ENCODE assay signal across 7 mouse cellular contexts in genomic region chr8:120374514-120374913, GRCm38 (mm10).
DNase-seq lines count a peak whose midpoint lies in the region; ATAC-seq and TF ChIP-seq lines count a peak whose summit lies in the region.

No protein-coding gene starts in this region.

- TF ChIP-seq EP300 in MEL (IDR thresholded peaks at IDR 0.05; ENCODE audit: low read depth in 1 of 2, low read length in 2 of 2): no peak

- DNase-seq in MEL (ENCODE audit: low read depth, low spot score): no peak
- DNase-seq in adrenal gland, postnatal 25 days: peak; percentile 29
- no peak for DNase-seq in hindbrain, embryonic 14.5 days (ENCODE audit: low spot score)
- no peak for DNase-seq in thymus, postnatal 10 days (ENCODE audit: low spot score in 2 of 2)
- DNase-seq in lung, adult 2 months: no peak
- DNase-seq in cerebellum, adult 9-10 months: no peak

- peaks cover 32% of the 10 kb centered on the region for H3K79me2 ChIP-seq in MEL (ENCODE audit: control insufficient read depth, insufficient read depth, low read length, poor library complexity)

- TF ChIP-seq CTCF in MEL (IDR thresholded peaks at IDR 0.05 in 2 of 3, conservative IDR thresholded peaks at IDR 0.05 in 1 of 3; ENCODE audit: control insufficient read depth in 1 of 3, insufficient read depth in 1 of 3, low read depth in 2 of 3, low read length in 3 of 3, poor library complexity in 1 of 3, severe bottlenecking in 1 of 3): no peak
- TF ChIP-seq CTCF in lung, adult 2 months (IDR thresholded peaks at IDR 0.05; ENCODE audit: insufficient read depth, low read length): no peak

- no peak overlapping the region for H3K4me2 ChIP-seq in hindbrain, embryonic 14.5 days (replicated peaks)
- no peak overlapping the region for H3K4me2 ChIP-seq in liver, embryonic 15.5 days

- TF ChIP-seq RAD21 in MEL (IDR thresholded peaks at IDR 0.05; ENCODE audit: low read depth, low read length): no peak

- H3K4me3 ChIP-seq in MEL (ENCODE audit: control insufficient read depth in 1 of 2, insufficient read depth in 1 of 2, low read depth in 2 of 2, low read length in 2 of 2): no peak overlapping the region
- H3K4me3 ChIP-seq in hindbrain, embryonic 14.5 days (replicated peaks; ENCODE audit: low read length): no peak overlapping the region
- no peak overlapping the region for H3K4me3 ChIP-seq in liver, embryonic 15.5 days (replicated peaks)
- H3K4me3 ChIP-seq in lung, adult 2 months (replicated peaks; ENCODE audit: extremely low read depth, low read depth, low read length): no peak overlapping the region

- H3K9me3 ChIP-seq in MEL (replicated peaks; ENCODE audit: insufficient read depth, low read length): no peaks in the 10 kb centered on the region
- H3K9me3 ChIP-seq in hindbrain, embryonic 14.5 days (ENCODE audit: control insufficient read depth, low read length): no peaks in the 10 kb centered on the region
- no peaks in the 10 kb centered on the region for H3K9me3 ChIP-seq in liver, embryonic 15.5 days (replicated peaks)

- H3K9ac ChIP-seq in MEL (ENCODE audit: control insufficient read depth, low read depth, low read length, poor library complexity, severe bottlenecking): peak overlapping the region; percentile 9; the same call in 1 of the 2 replicates
- peak overlapping the region; percentile 11; the same call in 1 of the 2 replicates for H3K9ac ChIP-seq in hindbrain, embryonic 14.5 days
- peak overlapping the region; percentile 60 for H3K9ac ChIP-seq in liver, embryonic 15.5 days

- peak overlapping the region; percentile 15; the same call in 1 of the 2 replicates for H3K27ac ChIP-seq in MEL (ENCODE audit: control insufficient read depth, low read depth, low read length)
- peak overlapping the region; percentile 69 for H3K27ac ChIP-seq in hindbrain, embryonic 14.5 days
- peak overlapping the region; percentile 98 for H3K27ac ChIP-seq in liver, embryonic 15.5 days (replicated peaks)

- peaks cover 40 to 87% of the 10 kb centered on the region in 2 experiments for H3K4me1 ChIP-seq in MEL (ENCODE audit: control insufficient read depth in 1 of 2, insufficient read depth in 2 of 2, low read length in 2 of 2)
- peaks cover 51% of the 10 kb centered on the region for H3K4me1 ChIP-seq in hindbrain, embryonic 14.5 days (replicated peaks; ENCODE audit: control insufficient read depth, insufficient read depth, low read length)
- H3K4me1 ChIP-seq in liver, embryonic 15.5 days (replicated peaks): peaks cover 98% of the 10 kb centered on the region
- peaks cover 12% of the 10 kb centered on the region for H3K4me1 ChIP-seq in lung, adult 2 months (ENCODE audit: control insufficient read depth, insufficient read depth, low read length)

- WGBS in hindbrain, embryonic 14.5 days: 27% methylated on average over 9 of the region's 9 CpGs
- 51% methylated on average over 9 of the region's 9 CpGs for WGBS in liver, embryonic 15.5 days (ENCODE audit: insufficient replicate concordance)
- 68% methylated on average over 9 of the region's 9 CpGs for WGBS in lung, adult 2 months

- peaks cover 0 to 64% of the 10 kb centered on the region in 2 experiments; a peak in 2 of 4 replicates for H3K36me3 ChIP-seq in MEL (ENCODE audit: control insufficient read depth in 1 of 2, insufficient read depth in 2 of 2, low read length in 2 of 2)
- H3K36me3 ChIP-seq in hindbrain, embryonic 14.5 days (replicated peaks; ENCODE audit: control insufficient read depth, insufficient read depth): no peaks in the 10 kb centered on the region
- no peaks in the 10 kb centered on the region for H3K36me3 ChIP-seq in liver, embryonic 15.5 days (replicated peaks)

- H3K27me3 ChIP-seq in MEL (ENCODE audit: control insufficient read depth in 1 of 2, insufficient read depth in 2 of 2, low read length in 2 of 2): no peaks in the 10 kb centered on the region
- H3K27me3 ChIP-seq in hindbrain, embryonic 14.5 days (ENCODE audit: control insufficient read depth, insufficient read depth, low read length): no peaks in the 10 kb centered on the region
- no peaks in the 10 kb centered on the region for H3K27me3 ChIP-seq in liver, embryonic 15.5 days

- ATAC-seq in hindbrain, embryonic 14.5 days (ENCODE audit: low FRiP score): 0 out of 2 replicates have a peak, but pooled peaks have one; percentile 19
- ATAC-seq in liver, embryonic 15.5 days (ENCODE audit: insufficient read depth): no peak

- TF ChIP-seq POLR2A in MEL (IDR thresholded peaks at IDR 0.05; ENCODE audit: control insufficient read depth in 1 of 2, insufficient read depth in 1 of 2, low read depth in 1 of 2, low read length in 2 of 2, poor library complexity in 1 of 2): no peak
- TF ChIP-seq POLR2A in lung, adult 2 months (IDR thresholded peaks at IDR 0.05; ENCODE audit: borderline replicate concordance, extremely low read depth, low read depth, low read length): no peak

TF ChIP-seq in MEL, 35 proteins besides CTCF, POLR2A, EP300 and RAD21:
- TF ChIP-seq TAL1 (IDR thresholded peaks at IDR 0.05; ENCODE audit: low read length) (peak; percentile 43; the same call in 1 of the 2 replicates), ZMIZ1 (IDR thresholded peaks at IDR 0.05; ENCODE audit: low read depth, low read length) (no peak)
TF ChIP-seq in MEL: peak in this region for 1.

Comparison
In these comparisons a context has a peak if more than half of its experiments do, and no peak if none do; other contexts are left out.
1. H3K27ac ChIP-seq: peak in every context shown above with its lines; median percentile 98 in liver, embryonic 15.5 days; 69 in hindbrain, embryonic 14.5 days; 15 in MEL.
2. H3K9ac ChIP-seq: peak in every context shown above with its lines; median percentile 60 in liver, embryonic 15.5 days; 11 in hindbrain, embryonic 14.5 days; 9 in MEL.